Mouse (Mus musculus) testis, adult 2 months (tissue): ENCODE data around the gene Bpi.

Experiments used
- CTCF ChIP-seq: fragments of 200-500 bp; IDR thresholded peaks from 2 replicates; pipeline ENCODE4 v1.5.1; 2012; ENCODE audit warnings: low read depth, mild to moderate bottlenecking, inconsistent platforms, low read length, moderate library complexity; ENCODE audit not compliant: control insufficient read depth, insufficient read depth, insufficient replicate concordance
- POLR2A ChIP-seq: fragments of 200-500 bp; IDR thresholded peaks from 2 replicates; pipeline ENCODE4 v1.6.1; 2012; ENCODE audit warnings: low read depth, mild to moderate bottlenecking, inconsistent platforms, low read length, moderate library complexity; ENCODE audit not compliant: control insufficient read depth

DNA sequence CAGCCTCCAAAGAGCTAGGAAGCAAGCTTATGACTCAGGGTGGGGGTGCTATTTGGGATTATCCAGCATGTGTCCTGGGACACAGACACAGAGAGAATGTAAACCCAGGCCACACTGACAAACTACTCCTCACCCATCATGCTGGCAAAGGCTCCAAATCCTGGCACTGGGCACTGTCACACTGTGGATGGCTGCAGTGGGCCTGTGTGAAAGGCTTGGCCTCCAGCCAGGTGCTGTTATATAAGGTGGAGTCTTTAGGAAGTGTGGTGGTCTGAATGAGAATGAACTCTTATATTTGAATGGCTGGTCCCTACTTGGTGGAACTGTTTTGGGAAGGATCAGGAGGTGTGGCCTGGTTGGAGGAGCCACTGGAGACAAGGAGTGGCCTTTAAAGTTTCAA, 21.2 kb upstream of the Bpi start:
- TF ChIP-seq CTCF = no peak
- TF ChIP-seq POLR2A = no peak
